Mouse (Mus musculus) colon, adult 2 months (tissue): ENCODE results near the gene Il20rb. TPM values are rescaled to one million over a fixed set of nuclear protein-coding genes. Genes with fewer than 3 reads are reported as not detected.

ENCODE experiments used
- polyA plus RNA-seq: library from polyadenylated mRNA; depleted of rRNA; stranded (reverse); fragments of >200 nt; gene quantifications from 2 replicates; pipeline ENCODE4 v1.2.3, GENCODE M21; 2012; rRNA removed

Il20rb gene
- 0.98 and 1.8 TPM in 2 replicates for polyA plus RNA-seq

GRCm38 (mm10) chr9:100486431-100486830 lies at the start of gene Il20rb:
Gene Il20rb (minus strand): TSS chr9:100486788.

Other genes with a start within 250 kb of the Il20rb start
- gene Nck1, start 59.3 kb upstream of the Il20rb start, polyA plus RNA-seq: 1.1 and 2.1 TPM in 2 replicates
- 1.8 and 2.2 TPM in 2 replicates for gene Slc35g2, start 84.3 kb upstream of the Il20rb start, polyA plus RNA-seq
- gene Stag1, start 111.0 kb upstream of the Il20rb start, polyA plus RNA-seq: 1.4 and 1.7 TPM in 2 replicates